Mouse (Mus musculus) forebrain, embryonic 14.5 days (tissue): ENCODE measurements around the gene Gm21304. TPM values are rescaled to one million over a fixed set of nuclear protein-coding genes. Genes with fewer than 3 reads are reported as not detected.

Source experiments
- ATAC-seq: fragments of 200-750 bp; cut with Nextera tagmentation; 2 replicates; pipeline ENCODE4 v1.8.0; 2017; ENCODE audit warnings: mild to moderate bottlenecking, moderate library complexity
- DNase-seq: peaks from one replicate; pipeline ENCODE4 v3.0.0-alpha.2; 2015; ENCODE audit warnings: low spot score
- H3K27ac ChIP-seq: fragments of 300-500 bp; sonication (generic); 2 replicates; pipeline ENCODE4 v1.5.1; 2014; ENCODE audit warnings: low read depth, mild to moderate bottlenecking, control low read depth, low read length, moderate library complexity
- H3K27me3 ChIP-seq: fragments of 300-500 bp; sonication (generic); replicated peaks from 2 replicates; pipeline ENCODE4 v1.6.1; 2014; ENCODE audit warnings: low read length, control low read depth, mixed read lengths; ENCODE audit not compliant: control insufficient read depth, insufficient read depth
- H3K36me3 ChIP-seq: fragments of 300-500 bp; sonication (generic); 2 replicates; pipeline ENCODE4 v1.6.1; 2014; ENCODE audit warnings: low read length, control low read depth; ENCODE audit not compliant: control insufficient read depth, insufficient read depth
- H3K4me1 ChIP-seq: fragments of 300-500 bp; sonication (generic); 2 replicates; pipeline ENCODE4 v1.6.1; 2014; ENCODE audit warnings: antibody characterized with exemption, low read length, control low read depth; ENCODE audit not compliant: control insufficient read depth, insufficient read depth
- H3K4me2 ChIP-seq: fragments of 300-500 bp; sonication (generic); 2 replicates; pipeline ENCODE4 v1.6.1; 2014; ENCODE audit warnings: mild to moderate bottlenecking, control low read depth, low read length
- H3K4me3 ChIP-seq: fragments of 300-500 bp; sonication (generic); 2 replicates; pipeline ENCODE4 v1.5.1; 2014; ENCODE audit warnings: low read depth, low read length, control low read depth
- H3K9ac ChIP-seq: fragments of 300-500 bp; sonication (generic); 2 replicates; pipeline ENCODE4 v1.6.1; 2014; ENCODE audit warnings: mild to moderate bottlenecking, low read length, control low read depth, moderate library complexity
- H3K9me3 ChIP-seq: fragments of 300-500 bp; sonication (generic); replicated peaks from 2 replicates; pipeline ENCODE4 v1.6.1; 2016; ENCODE audit warnings: low read length, control low read depth, mixed read lengths; ENCODE audit not compliant: control insufficient read depth
- WGBS: fragments of 180-500 bp; shearing (Covaris S2); extraction: QIAGEN DNeasy Blood & Tissue Kit; methylation state at CpG from one replicate; pipeline ENCODE4 v1.1.7; 2014; 5-methylcytosine and 5-hydroxymethylcytosine counted together
- polyA plus RNA-seq: library from polyadenylated mRNA; unstranded; fragments of >200 nt; fragmentation: Nextera tagmentation; extraction: Ambion mirVana; gene quantifications from 2 replicates; pipeline ENCODE4 v1.2.1, GENCODE M21; 2014

The Gm21304 gene
- polyA plus RNA-seq, 1 experiment from 2014 or later: not detected

DNA sequence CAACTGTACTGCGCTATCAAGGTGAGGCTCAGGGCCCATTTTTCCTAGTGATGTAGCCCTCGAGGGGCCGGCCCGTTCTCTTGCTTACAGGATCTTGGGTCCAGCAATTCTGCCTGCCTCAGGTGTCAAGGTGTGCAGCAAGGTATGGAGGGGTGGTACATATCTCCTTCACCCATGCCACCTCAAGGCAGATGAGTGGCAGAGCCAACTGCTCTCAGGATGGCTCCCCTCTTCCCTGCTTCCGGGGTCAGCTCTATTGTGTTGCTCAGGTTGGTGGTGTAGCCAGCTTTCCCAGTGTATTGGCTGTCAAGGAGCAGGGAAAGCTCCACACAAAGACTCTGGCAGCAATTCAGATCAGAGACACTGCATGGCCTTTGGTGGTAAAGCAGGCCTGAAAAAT lies 46.2 kb downstream of the Gm21304 start:
- Histone ChIP-seq H3K27ac (no peak overlapping the region), H3K4me1 (no peaks in the 10 kb centered on the region), H3K9ac (no peak overlapping the region), H3K27me3 (no peaks in the 10 kb centered on the region), H3K9me3 (no peaks in the 10 kb centered on the region), H3K4me3 (no peak overlapping the region), H3K4me2 (no peak overlapping the region), H3K36me3 (no peaks in the 10 kb centered on the region)
- DNase-seq: no peak
- ATAC-seq: no peak
- WGBS: 82% methylated on average over 5 of the region's 5 CpGs

Other genes starting within 250 kb of the Gm21304 start
- gene Gm21293, start 25.5 kb upstream of the Gm21304 start, polyA plus RNA-seq: not detected in 2 replicates
- not detected in 2 replicates for gene Gm6763, start 17.0 kb upstream of the Gm21304 start, polyA plus RNA-seq
- gene Gm8764, start 8.5 kb upstream of the Gm21304 start, polyA plus RNA-seq: not detected in 2 replicates
- gene Gm21312, start 8.5 kb downstream of the Gm21304 start, polyA plus RNA-seq: not detected in 2 replicates
- not detected in 2 replicates for gene Gm20765, start 17.0 kb downstream of the Gm21304 start, polyA plus RNA-seq
- not detected in 2 replicates for gene Gm4340, start 25.5 kb downstream of the Gm21304 start, polyA plus RNA-seq